Mouse (Mus musculus): ENCODE measurements at regions not wholly inside any gene's neighbourhood (a gene's known extent, or its start where the extent isn't known, plus 50 kb on each side); places are given as distances from the start of the nearest gene placed in this dataset.

DNA sequence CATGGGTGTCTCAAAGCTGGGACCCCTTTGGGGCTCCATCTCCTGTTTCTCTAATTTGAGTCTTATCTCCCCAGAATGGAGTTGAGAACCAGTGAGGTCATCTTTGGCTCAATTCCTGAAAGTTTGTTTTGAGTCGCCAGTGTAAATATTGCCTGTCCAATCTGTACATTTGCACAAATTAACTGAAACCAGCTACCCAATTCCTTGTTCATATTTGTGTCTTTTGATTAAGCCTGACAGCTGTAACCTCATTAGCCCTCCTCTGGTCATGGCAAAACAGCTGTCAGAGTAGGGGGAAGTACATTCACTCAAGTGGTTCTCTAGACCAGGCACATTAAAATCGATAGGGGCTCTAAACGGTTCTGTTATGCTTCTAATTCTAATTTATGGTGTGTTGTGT is 177.0 kb downstream of the Rps12 start:
- DNase-seq = no peak

DNA sequence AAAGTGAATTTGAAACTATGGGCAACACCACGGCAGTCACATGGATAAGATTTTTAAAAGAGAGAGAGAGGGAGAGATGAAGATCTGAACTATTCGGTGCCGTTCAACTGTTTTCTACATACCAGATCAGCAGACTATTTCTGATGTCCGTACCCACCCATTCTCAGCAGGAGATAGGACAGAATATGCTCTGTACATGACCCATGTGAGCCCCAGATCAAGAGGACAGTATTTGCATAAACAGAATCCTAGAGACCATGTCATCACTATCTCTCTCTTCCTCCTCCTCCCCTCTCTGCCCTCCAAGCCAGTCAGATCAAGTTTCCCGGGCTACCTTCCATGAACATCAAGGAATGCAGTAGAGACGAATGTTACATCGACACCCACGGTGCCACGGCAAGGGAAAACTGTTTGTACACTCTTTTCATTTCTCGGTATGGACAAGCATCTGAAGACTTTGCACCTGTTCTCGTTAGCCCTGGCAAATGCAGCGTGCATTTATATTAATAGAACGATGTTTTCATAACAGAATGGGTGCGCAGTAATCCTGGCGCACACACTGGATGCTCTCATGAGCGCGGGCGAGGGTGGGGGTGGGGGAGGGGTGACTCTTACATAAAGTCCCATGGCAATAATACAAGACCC is 177.7 kb downstream of the Rps12 start:
- DNase-seq = no peak

DNA sequence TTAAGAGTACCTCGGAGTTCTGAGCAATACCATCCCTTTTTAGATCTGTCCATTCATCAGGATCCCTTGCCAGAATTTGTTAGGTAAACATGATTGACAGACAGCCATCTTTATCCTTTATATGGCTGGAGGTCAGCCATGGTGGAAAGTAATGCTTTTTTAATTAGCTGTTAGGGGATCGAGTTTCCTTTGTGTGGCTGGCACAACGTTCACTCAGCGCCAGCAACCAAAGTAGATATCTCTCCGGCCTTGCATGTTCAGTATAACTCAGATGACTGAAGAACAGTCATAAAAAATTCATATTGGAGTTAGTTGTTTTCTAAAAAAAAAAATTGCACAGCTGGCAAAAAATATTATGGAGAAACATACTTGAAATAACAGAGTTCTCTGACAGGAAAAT is 186.4 kb downstream of the Rps12 start:
- peak; percentile 57 for DNase-seq

DNA sequence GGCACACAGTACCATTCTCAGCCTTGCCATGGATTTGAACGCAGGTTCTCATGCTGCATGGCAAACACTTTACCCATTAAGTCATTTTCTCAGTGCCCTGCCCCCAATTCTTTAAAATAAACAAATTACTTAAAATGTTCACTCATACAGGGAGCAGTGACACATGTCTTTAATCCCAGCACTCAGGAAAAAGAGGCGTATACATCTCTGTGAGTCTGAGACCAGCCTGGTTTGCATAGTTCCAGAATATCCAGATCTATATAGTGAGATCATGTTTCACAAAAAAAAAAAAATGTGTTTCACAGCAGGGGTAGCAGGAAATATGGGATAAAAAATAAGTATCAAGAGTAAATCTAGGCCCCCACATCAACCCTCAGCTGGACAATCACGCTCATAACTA is 191.5 kb downstream of the Rps12 start:
- no peak for DNase-seq

DNA sequence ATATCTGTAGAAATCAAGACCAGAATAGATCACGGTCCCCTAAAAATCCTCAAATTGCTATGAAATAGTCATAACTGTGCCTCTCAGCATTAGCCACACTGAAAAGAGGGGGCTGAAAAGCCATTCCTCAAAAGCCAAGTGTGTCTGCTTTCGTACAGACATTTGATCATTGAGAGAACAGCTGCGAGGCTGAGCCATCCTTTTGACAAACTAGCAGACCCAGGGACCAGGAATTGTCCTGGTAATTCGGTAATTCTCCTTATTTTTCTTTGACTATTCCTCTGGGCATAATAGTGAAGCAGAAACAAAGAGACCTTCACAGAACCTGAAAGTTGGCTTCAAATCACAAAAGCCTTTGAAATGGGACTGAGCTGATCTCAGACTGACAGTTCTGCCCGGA is 206.8 kb downstream of the Rps12 start:
- DNase-seq = no peak

DNA sequence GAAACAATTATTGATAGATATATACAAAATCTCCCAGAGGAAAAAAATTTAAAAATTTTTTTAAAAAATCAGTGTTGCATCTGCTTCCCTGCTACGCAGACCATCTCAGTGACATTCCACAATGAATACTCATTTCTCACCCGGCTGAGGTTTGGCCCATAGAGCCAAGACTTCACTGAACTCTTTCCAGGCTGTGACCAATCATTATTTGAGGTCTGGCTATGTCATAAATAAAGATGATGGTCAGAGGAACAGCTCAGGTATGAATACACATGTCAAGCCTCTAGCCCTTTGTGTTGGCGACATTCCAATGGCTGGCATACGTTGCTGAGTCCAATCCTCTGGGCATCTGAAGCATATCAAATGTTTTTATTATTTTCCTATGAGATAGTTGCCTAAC is 216.1 kb downstream of the Rps12 start:
- DNase-seq = no peak

DNA sequence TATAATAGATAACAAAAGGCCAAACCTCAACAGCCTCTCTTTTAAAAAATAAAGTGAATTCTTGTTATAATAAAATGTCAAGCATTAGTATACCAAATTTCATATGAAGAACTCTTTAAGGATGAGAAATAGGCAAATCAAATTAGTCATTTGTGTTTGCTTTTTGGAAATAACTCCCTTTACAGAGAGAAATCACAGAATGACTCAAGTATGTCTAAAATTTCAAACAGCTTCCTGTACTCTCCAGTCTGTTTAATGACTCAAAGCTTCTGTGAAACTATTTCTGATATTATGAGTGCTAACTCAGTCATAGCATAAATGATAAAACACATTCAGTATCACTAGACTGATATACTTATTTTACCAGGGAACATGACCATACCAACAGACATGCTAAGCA is 217.7 kb downstream of the Rps12 start:
- DNase-seq = no peak

DNA sequence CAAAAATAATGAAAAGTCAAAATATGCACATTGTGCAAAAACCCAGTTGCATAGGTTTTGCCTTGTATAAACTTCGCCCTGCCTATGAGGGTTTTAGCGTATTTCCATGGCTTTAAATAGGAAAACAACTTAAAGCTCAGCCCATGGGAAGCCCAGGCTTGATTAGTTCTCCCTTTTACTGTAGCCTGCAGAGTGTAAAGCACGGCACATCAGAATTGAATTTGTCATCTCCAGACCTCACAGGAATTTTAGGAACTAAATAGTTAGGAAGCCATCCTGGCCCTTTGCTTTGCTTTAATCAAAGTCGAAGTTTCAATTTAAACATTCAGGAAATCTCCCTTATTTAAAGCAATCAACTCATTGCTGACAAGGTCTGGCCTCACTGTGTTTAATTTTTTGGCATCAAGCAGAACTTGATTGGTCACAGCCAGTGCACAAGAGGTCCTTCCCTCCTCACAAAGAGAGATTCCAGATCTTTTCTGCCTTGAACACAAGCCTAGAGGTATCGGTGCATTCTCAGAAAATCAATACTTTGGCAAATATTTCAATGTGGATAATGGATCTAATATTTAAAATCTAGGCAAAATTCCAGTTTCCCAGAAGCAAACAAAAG is 211.8 kb upstream of the Eya4 start:
- peak; percentile 23 for DNase-seq

DNA sequence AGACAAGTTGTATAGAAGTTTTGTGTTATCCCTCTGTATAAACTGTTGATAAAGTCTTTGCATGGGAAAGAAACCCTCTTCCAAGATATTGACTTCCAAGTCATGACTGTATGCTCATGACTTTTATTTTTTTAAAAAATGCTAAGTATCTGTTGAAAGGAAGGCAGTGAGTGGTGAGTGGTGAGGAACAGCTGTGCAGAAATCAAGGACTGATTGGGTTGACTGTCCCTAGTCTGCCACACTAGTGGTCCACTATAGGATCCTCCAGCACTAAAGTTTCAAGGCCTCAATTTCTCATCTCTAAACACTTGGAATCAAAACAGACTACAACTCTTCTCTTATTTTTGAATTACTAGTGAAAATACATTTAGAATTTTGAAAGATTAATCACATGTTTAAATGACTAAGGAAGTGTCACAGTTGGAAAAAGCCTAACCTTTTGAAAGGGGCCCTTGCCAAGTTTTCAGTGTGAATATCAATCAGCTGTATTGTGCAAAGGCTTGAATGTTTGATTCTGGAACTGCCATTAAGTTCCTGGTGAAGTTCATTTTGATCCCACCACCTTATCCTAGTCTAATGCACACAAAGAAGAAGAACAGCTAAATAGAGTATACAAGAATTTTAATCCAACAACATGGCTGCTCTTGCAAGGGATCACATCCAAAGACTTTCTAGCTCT is 209.5 kb upstream of the Eya4 start:
- DNase-seq = no peak

DNA sequence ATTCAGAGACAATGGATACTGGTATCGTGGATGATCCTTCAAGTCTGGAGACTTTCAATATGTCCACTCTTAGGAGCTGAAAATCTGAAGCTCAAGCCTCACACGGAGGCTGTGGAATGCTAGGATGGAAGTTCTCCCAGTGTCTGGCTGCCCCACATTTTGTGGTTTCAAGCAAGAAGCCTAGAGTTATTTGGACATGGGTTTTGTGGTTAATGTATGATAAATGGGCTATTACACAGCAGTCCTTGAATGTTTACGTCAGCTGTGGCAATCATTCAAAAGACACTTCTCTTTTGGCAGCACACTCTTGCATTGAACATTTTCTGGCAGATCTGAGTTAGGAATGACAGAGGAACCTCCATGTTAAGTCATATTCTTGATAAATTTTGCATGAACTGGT is 207.2 kb upstream of the Eya4 start:
- DNase-seq = no peak

DNA sequence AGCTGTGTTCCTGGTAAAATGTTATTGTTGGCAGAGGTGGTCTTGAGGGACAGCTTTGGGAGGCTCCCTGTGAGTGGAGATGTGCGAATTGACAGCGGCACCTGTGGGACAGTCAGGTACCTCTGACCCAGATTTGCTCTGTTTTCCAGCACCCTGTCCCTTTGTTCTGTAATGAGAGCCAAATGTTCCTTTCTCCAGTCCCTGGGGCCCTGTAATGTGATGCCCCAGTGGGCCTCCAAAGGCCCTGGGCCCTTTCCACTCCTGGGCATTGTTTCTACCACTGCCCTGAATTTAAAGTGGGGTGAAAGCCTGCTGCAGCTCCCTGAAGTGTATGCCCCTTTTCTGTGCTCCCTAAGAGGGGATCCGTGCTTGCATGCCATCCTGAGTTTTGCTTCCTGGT is 198.6 kb upstream of the Eya4 start:
- DNase-seq = no peak

DNA sequence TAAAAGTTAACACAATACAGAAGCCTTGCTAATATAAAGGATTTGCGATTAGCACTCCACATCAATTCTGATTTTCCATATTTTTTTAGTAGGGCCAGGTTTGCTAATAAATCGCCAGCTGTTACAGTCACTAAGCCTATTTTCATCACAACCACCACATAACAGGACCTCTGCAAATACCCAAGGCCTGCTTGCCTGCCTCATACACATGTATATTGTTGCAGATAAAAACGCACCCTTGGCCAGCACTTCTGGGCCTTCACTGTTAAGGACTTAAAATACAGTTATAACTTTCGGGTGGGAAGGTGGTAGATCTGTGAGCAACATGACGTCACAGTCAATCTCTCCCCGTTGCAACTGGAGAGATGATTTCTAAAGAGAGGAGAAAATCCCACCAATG is 197.7 kb upstream of the Eya4 start:
- DNase-seq = no peak

DNA sequence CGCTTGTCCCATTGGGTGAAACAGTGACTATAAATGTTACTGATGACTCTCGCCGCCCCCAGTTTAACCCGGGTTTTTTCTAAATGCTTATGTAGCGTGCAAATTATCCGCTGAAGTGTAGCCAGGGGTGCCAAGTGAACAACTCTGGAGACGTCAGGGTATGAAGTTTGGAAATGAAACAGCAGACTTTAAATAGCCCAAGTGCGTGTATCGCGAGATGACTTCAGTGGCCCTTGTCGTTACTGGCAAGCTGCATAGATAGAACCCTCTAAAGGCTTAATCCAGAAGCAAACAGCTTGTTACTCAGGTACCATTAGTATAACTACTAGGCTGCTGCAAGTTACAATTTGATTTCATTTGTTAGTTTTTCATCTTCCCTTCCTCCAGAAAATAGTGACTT is 192.1 kb upstream of the Eya4 start:
- DNase-seq = no peak

DNA sequence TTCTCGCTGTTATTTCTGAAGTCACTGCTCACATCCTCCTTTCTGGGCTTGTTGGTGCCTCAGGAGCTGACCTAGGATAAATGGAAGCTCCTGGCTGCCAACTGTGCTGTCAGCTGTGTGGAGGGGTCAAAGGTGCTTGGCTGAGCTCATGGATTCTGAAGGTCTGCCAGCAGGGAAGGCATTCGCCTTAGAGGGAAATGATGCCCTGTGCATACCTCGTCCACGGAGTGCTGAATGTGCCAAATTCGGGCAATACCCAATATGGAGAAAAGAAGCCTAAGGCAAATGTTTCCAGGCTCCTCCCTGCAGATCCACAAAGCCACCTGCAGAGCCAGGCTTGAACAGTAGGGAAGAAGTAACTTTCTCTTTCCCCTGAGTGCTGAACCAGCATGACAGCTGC is 191.3 kb upstream of the Eya4 start:
- DNase-seq = no peak

DNA sequence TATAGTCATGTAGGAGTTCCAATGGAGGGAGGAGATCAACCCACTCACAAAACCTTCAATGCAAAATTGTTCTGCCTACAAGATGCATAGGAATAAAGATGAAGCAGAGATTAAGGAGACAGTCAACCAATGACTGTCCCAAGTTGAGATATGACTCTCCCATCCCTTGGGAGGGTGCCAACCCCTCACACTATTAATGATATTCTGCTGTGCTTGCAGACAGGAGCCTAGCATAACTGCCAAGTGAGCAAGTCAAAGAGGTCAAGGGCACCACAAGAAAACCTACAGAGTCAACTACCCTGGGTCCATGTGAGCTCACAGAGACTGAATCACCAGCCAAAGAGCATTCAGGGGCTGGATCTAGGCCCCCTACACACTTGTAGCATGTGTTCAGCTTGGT is 184.1 kb upstream of the Eya4 start:
- DNase-seq = no peak

DNA sequence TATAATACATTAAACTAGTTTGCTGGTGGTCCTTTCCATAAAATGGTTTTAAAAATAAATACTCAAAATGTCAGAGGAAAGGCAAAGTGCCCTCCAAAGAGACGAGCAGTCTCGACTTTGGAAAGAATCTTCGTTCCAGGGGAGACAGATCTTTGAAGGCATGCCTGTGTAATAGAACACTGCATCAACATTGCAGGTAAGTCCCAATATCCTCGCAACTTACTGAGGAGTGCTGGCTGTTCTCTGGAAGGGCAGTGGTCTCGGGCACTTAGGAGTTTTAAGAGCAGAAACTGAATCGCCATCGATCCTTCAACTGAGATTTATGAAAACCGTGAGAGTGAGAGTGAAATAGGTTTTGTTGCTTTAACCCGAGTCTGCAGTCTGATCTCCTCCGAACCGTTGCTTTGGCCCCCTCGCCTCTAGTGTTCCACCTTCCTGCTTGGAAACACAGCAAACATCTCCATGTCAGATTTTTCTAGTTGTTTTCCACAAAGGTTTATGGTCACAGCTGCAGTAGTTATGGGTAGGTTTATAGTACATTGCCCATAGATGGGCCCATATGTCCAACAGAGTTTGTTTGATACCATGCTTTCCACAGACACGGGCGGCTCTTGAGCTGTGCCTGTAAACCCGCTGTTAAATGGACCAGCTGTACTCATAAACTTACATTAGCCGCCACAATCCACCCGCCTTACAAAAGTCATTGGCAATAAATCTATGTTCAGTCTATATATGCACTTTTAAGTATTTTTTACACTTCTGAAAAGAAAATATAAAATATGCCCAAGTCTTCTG is 181.6 kb upstream of the Eya4 start:
- DNase-seq = no peak

DNA sequence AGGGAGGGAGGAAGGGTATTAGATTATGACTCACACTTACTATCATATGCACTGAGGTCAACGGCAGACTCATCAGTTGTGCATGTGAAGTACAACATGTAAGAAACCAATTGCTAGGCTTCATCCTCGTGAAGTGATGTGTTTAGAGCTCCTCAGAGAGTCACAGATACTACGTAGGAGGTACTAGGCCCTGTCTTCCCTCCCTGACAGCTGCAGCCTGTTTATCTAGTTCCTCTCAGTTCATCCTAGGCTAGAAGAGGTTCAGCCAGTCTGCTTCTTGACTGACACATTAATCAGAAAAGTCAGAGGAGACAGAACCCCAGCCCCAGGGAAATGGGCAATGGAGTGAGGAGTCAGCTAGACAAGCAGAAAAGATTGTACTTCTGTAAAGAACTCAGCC is 180.1 kb upstream of the Eya4 start:
- DNase-seq = no peak

DNA sequence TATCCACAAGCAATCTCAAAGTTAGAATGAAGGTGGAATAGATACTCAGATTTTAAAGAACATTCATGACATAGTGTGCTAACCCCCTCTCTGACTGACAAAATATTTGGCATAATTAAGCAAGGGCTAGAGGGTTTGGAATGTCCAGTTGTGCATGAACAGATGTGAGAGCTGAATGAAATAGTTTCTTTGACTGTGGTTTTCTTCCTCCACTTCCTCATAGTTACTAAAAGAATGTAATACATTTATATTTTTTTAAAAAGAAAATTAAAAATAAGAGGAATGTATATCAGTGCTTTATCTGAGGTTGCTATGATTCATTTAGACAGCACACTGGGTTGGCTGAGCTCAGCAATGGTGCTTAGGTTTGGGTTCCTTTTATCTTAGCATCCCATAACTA is 176.2 kb upstream of the Eya4 start:
- DNase-seq = no peak

DNA sequence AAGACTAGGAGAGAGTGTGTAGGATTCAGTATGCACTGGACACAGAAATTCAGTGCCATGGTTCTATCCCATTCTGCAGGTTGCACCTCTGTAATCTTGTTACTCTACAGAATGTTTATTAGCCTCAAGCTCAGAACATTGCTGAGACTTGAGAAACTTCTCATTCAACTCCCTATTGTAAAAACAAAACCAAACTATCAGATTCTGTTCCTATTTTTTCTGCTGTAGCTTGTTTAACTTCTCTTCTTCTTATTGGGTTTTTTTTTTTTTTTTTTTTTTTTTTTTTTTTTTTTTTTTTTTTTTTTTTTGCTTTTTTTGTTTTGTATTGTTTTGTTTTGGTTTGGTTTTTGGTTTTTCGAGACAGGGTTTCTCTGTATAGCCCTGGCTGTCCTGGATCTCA is 172.1 kb upstream of the Eya4 start:
- DNase-seq = no peak

DNA sequence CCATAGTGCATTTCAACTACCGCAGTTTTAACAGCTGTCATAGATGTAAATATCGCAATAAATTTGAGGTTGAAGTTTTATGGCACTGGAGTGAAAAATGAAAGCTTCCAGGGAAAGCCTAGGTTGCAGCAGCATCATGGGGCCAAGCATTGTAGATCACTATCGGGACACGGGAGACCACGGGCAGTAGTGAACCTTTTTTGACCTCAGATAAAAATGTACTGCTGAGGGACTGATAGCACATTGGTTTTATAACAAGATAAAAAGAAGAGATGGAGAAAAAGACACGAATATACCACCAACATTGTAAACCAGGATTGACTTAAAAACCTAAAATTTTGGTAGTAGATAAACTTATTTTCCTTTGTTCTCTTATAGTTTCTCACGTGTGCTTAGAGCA is 143.1 kb upstream of the Eya4 start:
- no peak for DNase-seq

DNA sequence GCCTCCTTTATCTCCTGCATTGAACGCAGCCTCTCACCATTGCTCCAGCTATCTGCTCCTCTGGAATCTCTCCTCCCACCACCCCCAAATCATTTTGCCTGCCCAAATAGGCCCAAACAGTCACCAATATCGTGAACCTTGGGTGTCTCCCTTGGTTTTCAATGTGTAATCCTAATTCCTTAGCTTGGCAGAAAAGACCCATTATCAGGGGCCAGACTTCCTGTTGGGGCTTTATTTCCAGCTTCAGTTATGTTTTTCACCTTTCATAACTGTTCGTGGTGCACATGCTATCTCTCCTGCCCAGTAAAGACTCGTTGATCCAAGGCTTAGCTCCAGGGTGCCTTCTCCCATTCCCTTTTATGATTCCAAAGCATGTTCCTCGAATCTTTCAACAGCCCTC is 142.4 kb upstream of the Eya4 start:
- no peak for DNase-seq

DNA sequence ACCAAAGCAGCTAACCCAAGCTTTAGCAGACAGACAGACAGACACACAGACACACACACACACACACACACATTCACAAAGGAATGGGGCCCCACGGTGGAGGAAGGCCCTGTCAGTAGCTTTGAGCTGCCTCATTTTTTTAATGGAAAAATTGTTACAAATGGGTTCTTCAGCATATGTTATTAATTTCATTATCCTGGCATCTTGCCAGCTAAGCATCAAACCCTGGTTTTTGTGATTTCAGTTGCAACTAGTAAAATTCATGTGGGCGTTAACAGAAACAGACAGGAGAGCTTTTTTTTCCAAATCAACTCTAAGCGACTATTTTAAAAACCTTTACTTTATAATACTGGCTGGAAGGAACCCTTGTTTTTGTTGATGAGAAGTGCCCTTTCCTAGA is 138.4 kb upstream of the Eya4 start:
- DNase-seq = peak; percentile 11

DNA sequence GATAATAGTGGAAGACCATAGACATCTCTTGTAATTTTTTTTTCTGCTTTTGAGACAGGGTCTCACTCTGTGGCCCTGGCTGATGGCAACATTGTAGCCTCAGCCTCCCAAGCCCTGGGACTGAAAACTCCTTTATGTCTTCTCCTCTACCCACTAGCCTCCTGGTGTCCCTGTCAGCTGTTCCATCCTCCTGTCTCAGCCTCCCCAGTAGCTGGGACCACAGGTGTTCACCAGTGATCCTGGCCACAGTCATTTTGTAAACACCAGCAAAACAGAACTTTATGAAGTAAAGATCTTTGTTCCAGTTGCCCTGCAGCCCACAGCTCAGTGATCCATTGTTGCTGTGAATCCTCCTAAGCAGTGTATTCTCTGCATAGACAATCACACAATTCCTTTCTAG is 129.9 kb upstream of the Eya4 start:
- no peak for DNase-seq

DNA sequence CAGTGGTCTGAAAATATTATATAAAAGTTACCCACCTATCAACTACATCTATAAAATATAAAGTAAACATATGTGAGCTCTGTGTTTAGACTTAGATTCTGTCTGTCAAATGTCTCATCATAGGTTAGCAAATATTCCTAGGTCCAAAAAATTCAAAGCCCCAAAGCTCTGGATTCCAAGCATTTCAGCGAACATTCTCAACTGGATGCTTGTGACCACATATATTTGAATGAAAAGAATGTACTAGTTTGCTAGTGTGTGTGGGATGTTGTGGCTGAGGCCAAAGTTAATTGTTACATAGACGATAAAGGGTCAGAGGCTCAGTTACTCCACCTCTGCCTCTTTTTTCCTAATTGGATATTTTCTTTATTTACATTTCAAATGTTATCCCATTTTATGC is 128.3 kb upstream of the Eya4 start:
- DNase-seq = no peak

Measured in embryo, embryonic 11 days (tissue).